Mouse (Mus musculus) cerebellum, adult 9-10 months (tissue): ENCODE measurements around the gene Itpr1.

ENCODE experiments used
- DNase-seq: peaks from one replicate; pipeline ENCODE4 v3.0.0; 2022

The Itpr1 gene

DNA sequence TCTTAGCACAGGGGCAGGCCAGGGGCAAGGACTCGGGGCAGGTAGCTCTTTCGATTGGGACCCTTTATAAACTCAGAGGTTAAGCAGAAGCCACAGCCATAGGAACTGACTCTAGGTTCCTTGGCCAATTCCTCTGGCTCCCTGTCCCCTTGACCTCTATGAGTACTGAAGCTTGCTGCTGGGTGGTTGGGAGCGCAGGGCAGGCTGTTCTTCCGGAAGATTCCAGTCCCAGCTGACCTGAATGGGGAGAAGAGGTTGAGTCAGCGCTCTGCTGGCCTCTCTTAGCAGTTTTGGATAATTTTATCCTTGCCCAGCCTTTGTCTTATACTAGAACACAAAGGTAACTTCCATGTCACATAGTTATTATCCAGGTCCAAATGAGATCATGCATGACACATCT is 195.8 kb downstream of the Itpr1 start:
- DNase-seq, result no peak

DNA sequence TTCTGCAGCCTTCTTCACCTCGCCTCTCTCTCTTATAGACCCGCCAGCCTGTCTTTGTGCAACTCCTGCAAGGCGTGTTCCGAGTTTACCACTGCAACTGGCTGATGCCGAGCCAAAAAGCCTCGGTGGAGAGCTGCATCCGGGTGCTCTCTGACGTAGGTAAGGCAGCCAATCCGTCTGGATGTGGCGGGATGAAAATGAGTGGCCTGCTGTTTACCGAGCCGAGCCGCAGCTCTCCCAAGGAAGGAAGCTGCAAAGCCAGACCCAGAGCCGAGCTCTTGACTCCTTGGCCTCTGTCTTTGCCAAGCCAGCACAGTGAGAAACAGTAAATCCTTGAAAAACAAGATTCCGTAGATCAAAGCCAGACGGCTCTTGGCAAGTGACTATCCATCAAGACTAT is 197.9 kb downstream of the Itpr1 start:
- DNase-seq, result no peak

GRCm38 (mm10) chr6:108411201-108411600 is 198.3 kb downstream of the Itpr1 start:
- no peak for DNase-seq

DNA sequence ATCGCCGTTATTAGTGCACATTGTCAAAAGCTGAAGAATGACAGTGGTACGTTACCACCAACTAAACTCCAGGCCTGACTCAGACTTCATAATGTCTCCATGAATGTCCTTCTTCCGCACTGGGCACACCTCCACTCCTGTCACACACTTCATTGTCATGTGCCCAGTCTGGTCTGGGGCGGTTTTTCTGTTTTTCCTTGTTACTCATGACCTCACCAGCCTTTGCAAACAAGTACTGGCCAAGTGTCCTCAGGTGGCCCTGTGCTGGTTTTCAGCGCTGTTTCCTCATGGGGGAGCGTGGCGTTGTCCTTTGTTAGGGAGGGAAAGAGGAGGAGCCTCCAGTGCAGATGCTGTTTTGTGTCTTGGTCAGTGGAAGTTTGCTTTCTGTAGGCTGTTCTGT is 200.1 kb downstream of the Itpr1 start:
- DNase-seq, result no peak

DNA sequence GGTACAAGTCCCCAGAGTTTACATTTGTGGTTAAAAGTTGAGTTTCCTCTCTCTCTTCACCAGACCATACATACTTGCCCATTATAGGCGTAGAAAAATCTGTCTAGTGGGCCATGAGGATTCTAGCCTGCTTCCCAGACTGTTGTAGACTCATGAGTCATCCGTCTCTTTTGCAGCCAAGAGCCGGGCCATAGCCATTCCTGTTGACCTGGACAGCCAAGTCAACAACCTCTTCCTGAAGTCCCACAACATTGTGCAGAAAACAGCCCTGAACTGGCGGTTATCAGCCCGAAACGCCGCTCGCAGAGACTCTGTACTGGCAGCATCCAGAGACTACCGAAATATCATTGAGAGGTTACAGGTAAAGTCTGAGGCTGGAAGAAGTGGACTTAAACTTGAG is 200.7 kb downstream of the Itpr1 start:
- no peak for DNase-seq

GRCm38 (mm10) chr6:108415847-108416246 is 203.0 kb downstream of the Itpr1 start:
- DNase-seq, result no peak

DNA sequence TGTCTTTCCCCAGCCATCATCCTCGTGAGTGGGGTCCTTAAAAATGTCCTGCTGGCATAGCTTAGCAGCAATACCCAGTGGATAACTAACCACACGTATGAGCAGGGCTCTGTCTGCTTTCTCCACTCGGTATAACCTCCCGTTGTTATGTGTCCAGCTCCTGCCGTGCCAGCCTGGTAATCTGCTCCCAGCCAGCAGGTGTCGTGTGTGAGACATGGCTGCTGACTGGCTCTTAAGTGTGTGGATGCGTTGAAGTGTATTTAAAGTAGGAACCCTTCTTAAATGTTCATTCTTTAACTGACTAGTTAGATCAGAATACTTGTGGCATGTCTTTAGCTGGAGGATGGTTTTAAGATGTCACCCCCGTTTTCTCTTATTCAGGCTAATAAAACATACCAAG is 204.6 kb downstream of the Itpr1 start:
- peak; percentile 79 for DNase-seq

DNA sequence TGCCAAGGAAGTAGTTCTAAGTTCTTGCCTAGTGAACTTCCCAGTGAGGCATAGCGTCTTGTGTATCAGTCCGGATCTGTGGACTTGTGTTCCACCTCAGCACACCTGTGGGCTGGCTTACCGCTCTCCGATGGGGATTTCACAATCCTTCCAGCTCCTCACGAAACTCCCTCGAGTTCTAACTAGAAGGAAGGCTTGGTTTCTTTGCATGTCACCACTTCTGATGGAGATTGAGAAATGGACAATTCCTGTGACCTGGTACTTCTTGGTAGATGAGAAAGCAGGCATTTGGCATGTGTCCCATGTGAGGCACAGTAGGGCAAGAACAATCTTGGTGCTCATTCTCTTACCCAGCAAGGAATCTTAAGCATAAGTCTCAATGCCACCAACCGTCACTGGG is 205.3 kb downstream of the Itpr1 start:
- no peak for DNase-seq

DNA sequence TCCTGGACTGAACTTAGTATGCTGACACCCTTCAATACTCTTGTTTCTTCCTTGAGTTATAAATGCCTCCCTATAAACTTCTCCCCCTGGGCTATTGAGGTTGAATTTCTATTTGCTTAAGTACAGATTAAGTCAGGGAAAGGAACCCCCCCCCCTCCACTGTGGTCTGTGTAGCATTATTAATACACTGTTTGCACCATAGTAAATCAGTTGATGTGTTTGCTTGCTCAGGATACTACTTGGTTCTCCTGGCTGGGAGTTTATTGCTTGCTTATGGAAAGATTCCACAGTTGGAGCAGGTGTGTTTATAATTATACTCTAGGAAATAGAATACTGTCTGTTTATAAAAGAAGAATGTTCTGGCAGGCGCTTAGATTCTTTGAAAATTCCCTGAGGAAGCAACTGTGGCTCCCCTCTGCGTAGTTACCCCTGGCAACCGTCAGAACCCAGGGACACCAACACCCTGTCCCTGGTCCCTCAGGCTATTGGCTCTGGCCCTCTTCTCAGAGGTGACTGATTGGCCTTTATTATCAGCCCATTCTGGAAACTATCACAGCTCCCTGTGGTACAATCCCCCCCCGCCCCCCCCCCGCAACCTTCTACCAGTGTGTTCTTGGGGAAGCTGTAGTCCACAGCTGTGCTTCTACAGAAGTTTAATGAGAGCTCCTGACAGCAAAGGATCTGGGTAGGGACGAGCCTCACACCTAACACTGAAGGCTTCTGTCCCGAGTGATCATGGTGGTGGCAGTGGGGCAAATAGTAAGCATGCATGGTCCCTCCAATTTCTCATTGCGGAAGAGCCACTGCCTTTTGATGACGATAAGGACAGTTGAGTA is 212.1 kb downstream of the Itpr1 start:
- DNase-seq, result no peak

DNA sequence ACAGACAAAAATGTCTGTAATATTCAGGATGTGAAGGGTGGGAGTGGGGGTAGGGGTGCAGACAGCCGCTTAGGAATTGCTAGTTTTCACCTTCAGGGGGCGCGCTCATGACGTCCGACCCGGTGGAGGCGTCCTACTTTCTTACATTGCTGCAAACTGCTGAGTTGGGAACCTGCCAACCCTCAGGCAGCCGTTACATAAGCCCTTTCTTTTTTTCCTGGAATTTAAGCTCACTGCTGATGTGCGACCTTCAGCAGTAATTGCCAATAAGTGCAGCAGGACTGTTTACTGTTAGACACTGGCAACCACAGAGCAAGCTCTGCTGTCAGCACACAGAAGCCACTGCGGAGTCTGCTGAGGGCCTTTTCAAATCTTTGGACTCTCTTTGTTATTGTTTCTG is 213.9 kb downstream of the Itpr1 start:
- peak; percentile 97 for DNase-seq

- no peak for DNase-seq
Measured at GRCm38 (mm10) chr6:108428383-108428782, 215.5 kb downstream of the Itpr1 start.

- no peak for DNase-seq
Measured at GRCm38 (mm10) chr6:108429950-108430349, 217.1 kb downstream of the Itpr1 start.

- DNase-seq, result no peak
Measured at GRCm38 (mm10) chr6:108431193-108431592, 218.3 kb downstream of the Itpr1 start.

- no peak for DNase-seq
Measured at GRCm38 (mm10) chr6:108432836-108433235, 219.9 kb downstream of the Itpr1 start.

DNA sequence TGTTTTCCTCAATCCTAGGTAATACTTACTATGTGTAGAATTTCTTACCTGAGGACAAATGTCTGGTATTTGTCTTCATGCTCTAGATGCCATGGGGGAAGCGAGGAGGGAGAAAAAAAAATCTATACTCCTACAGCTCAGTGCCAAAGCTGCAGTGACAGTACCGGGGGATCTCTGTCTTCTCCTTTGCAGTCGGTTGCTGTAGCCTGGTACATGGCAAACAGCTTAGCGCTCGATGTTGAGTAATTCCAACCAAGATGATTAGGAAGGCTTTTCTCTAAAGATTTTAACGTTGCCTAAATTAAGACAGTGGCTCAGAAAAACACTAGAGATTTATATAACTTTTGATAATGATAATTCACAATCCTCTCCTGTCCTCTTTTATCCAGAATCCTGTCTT is 221.9 kb downstream of the Itpr1 start:
- no peak for DNase-seq

- DNase-seq, result no peak
Measured at GRCm38 (mm10) chr6:108435467-108435866, 222.6 kb downstream of the Itpr1 start.

DNA sequence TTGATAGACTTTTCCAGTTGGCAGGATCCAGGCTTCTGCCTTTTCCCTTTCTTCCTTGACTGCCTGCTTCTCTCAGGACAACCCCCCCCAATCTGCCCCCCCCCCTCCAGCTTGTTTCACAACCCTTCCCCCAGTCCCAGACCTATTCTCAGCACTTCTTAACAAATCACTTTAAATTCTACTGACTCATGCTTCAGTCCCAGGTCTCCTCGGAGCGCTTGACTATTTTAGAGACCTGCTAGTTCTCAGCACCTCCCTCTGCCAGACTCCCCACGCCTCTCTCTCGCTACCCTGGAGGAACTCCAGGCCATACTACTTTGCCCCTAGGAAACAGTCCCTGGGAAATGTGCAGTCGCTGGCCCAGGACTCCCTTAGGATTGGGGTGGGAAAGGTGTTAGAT is 223.7 kb downstream of the Itpr1 start:
- DNase-seq, result no peak

GRCm38 (mm10) chr6:108441290-108441689 is 228.4 kb downstream of the Itpr1 start:
- DNase-seq, result no peak

DNA sequence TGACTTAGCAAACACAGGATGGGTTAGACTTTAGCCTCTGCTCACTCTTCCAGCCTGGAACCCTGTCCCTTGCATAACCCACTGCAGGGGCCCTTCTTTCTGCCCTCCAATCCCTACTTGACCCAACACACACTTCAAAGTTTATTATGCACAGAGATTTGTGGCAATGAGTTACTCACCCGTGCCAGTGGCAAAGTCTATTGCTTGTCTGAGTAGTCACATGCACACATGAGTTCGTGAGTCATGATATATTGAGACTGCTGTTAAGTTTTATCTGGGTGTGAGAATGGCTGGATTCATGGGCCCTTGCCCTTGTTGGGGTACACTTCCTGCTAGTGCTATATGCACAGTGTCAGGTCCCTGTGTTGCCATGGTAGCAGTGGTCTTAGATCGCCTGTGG is 229.4 kb downstream of the Itpr1 start:
- DNase-seq, result no peak

DNA sequence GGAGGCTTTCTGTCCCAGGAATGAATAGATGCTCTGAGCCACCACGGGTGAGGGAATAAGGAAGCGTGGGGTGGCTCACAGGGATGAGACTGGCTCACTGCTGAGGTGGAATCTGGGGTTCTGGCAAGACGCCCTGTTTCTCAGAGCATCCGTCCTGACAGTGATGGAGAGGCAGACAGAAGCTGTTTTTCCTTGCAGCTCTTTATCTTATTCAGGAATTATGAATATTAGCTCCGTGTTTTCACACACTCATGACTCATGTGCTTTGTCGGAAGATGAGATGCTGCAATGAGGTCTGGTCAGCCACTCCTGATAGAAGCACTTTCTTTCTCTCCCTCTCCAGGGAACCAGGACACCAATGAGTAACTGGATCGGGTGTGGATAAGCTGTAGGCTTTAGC is 231.5 kb downstream of the Itpr1 start:
- DNase-seq, result peak; percentile 75

- no peak for DNase-seq
Measured at GRCm38 (mm10) chr6:108445006-108445405, 232.1 kb downstream of the Itpr1 start.

DNA sequence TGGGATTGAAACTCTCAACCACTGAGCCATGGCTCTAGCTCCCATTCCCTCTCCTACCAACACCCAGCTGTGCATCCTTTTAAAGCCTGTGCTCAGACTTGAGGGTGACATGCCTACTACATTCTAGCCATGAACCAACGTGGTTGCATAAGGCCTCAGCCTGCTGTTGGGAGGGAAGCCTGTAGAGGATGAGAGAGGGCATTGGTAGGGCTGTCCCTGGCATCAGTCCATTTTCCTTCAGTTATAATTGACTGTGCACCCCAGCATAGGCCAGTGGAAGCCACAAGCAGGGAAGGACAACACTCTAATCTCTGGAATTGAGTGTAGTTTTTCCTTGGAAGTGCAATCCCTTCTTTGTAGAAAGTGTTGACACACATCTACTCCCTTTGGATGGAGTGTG is 233.9 kb downstream of the Itpr1 start:
- no peak for DNase-seq

DNA sequence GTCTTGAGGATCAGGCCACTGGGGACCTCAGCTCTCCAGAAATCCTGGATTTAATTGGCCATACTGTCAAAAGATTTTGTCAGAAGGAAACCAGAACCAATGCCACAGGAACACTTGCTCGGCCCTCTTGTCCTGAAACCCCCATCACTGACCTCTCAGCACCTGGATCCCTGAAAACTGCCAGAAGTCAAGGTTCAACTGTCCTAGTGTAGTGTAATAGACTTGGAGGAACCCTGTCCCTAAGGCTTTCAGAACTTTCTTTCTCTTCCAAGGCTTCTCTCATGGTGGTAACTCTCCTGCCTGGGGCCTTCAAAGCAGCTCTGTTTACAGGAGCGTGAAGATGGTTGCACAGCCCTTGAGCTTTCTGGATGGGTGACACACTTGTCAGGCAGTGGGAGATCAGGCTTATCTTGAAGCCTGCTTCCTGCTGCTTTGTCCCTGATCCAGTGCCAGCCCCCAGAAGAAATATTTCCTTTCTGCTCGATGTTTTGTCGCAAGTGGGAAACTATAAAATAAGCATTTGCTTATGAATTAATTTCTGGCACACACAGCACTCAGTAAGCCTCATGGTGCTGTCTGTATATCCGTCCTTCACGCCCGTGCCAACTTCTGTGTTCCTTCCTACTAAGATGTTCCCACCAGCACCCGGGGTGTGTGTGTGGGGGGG is 234.4 kb downstream of the Itpr1 start:
- DNase-seq, result no peak

DNA sequence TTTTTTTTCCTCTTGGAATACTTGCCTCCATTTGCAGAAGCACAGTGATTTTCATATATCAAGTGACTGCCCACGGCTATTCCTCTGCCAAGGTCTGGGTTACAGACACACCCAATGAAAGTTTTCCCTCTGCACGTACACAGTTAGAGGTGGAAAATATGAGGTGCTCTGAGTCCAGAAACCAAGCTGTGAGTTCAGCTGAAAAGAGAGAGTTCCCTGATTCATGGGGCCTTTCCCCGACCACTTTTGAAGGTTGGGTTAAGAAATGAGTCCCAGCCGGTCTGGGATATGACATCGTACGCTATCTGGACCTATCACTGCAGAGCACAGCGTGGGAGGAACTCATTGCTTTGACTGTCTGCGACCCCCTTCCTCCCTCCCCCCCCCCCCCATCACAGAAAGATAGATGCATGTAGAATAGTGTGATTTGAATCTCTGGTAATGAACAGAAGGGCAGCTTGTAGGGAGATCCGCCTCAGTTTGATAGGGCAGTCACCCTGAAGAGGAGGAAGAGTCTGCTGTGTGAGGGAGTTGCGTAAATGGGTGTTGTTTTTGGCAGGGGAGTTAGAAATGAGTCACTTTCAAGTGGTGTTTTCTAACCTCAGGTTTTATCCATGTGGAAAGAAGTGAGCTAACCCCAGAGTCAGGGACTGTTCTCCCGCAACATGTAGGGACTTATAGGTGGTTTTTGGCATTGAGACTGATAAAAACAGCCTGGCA is 235.3 kb downstream of the Itpr1 start:
- no peak for DNase-seq
